Mouse (Mus musculus): ENCODE data around the gene Ott.
"Not testable (repeated sequence)": the region's sequence is repeated elsewhere in the genome, so short reads cannot be mapped to it uniquely, and the experiment has no call there.

Ott gene
- long read RNA-seq, experiment 1 = 0 reads
- long read RNA-seq, experiment 2 = 0 reads

DNA sequence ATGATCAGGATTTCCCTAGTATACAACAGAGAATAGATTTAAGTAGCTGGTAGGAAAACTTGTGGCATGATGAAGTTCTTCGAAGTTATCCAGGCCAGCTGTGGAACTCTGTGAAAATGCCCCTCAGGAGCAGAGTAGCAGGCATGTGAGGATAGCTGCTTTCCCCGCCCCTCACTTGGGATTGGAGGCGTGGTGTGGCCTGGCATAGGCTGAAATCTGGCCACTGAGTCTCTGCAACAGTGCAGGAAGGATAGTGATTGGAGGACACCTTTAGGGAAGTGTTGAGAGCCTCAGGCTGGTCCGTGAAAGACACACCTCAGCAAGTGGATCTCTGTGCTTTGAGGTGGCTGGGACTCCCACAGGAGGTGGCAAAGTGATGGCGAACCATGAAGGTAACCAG is at the start of gene Ott:
TSS of gene Ott (plus strand) at position 301 of the 400 bp plus-strand sequence.
- intact Hi-C loops (cut with DNase I) = not testable (repeated sequence)

Data from adrenal gland (tissue).